Mouse (Mus musculus): ENCODE results near the gene Grik4.

Gene Grik4

GRCm38 (mm10) chr9:42859959-42860794 lies 84.1 kb downstream of the Grik4 start:
- no peak for DNase-seq (ENCODE audit: low spot score in 2 of 2)

DNA sequence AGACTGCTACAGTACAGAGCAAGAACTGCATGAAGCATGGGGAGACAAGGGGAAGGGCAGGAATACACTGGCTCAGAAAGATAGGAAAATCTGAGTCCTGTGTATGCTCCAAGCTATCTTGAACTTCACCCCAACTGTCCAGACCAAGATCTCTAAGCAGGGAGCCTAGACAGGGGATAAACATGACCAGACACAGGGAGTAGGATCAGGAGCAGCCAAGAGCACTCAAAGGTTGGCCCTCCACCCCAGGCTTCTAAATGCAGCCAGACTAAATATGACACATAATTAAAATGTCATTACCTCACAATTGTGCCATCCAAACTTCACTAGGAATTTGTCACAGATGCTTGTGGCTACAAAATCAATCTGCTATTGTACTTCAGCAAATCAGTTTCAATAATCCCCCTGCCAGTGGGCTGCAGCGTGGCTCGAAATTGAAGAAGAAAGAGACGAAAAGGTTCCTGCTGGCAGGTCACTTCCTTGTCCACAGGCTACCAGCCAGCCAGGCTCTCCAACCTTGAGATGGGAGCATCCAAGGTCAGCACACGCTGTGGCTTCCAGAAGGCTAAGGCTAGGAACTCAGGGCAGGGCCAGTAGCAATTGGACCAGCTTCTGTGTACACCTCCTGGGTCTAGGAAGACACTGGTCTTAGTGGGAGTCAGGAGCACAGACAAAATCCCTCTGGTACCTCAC lies 85.1 kb downstream of the Grik4 start:
- no peak for DNase-seq (ENCODE audit: low spot score in 2 of 2)

DNA sequence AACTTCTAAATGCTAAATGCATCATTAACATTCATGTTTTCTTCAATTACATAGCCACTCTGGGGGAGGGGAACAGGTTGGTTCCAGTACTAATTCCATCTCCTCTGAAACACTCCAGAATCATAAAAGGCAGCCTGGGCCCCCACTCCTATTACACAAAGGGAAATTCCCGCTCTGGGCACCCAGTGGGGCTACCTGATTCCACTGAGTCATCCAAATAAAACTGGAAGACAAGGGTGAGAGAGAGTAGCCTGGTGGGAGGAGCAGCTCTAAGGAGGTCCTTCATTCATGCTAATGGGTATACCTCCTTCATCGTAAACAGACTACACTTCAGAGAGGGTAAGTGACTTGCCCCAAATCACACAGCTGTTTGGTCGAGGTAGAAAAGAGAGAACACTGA lies 85.7 kb downstream of the Grik4 start:
- no peak for DNase-seq (ENCODE audit: low spot score in 2 of 2)

DNA sequence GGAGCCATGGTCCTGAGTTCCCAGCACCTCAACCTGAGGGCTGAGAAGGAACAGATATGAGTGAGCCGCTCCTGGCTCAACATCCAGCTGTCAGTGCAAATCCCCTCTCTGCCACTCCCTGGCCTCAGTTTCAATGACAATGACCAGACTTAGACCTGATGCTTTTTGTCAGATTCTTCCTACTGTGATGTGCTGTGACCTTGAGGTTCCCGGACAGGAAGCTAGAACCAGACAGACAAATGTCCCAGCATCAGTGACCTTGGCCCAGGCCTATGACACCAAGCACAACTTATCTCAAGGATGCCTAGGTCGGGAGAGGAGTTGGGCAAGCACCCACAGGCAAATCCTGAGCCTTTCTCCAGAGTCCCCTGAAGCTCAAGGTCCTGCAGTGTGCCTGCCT lies 86.5 kb downstream of the Grik4 start:
- DNase-seq (ENCODE audit: low spot score in 2 of 2): no peak

- no peak for DNase-seq (ENCODE audit: low spot score in 2 of 2)
Measured at GRCm38 (mm10) chr9:42853077-42853476, 91.2 kb downstream of the Grik4 start.

DNA sequence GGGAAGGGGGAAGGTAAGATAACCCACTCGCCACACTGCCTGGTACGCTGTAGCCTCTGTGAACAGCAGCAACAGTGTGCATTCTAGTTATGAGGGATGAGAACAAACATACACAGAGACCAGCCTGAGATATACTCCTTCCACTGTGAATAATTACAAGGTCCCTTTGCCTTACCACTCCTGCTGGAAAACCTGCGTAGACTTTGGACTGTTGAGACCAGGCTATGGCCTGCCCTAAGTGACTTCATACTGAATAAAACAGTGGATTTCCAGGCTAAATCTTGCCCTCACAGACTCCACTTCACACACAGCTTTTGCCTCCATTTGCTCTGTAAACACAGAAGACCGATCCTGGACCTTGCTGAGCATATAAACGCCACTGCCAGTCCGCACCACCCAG lies 94.2 kb downstream of the Grik4 start:
- DNase-seq (ENCODE audit: low spot score in 2 of 2): no peak

DNA sequence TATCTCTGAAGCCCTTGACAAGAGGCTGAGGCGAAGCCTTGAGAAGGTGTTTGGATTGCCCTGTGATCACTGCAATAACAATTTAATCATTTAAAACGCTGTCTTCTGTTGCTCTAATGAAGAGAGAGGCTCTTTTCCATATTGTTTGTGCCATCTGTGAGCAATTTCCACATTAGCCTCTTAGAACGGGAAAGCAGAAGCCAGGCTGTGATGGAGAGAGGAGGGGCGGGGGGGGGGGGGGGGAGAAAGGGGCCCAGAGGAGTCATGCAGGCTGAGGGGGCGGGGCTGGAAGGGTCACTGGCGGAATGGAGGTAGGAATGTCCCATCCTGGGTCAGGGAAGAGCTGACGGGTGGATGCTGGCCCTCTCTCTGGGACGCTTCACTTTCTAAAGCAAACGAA lies 96.2 kb downstream of the Grik4 start:
- DNase-seq (ENCODE audit: low spot score in 2 of 2): no peak

GRCm38 (mm10) chr9:42846676-42847425 lies 97.4 kb downstream of the Grik4 start:
- no peak for DNase-seq (ENCODE audit: low spot score in 2 of 2)

DNA sequence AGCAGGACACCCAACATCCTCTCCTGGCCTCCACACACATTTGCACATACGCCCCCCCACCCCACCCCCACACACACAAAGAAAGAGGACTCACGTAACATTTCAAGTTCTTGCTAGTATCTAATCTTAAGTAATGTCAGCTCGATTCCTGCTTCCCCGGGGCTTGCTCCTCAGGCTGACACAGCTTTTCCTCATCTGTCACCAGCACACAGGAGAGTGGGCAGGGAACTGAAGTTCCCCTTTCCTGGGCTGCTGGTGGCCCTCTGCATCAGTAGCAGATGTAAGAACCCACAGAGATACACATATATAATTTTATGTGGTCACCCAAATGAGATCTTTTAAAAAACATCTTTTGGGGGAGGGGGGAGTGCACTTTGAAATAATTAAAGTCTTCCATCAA lies 98.2 kb downstream of the Grik4 start:
- no peak for DNase-seq (ENCODE audit: low spot score in 2 of 2)

GRCm38 (mm10) chr9:42844301-42844700 lies 100.0 kb downstream of the Grik4 start:
- no peak for DNase-seq (ENCODE audit: low spot score in 2 of 2)

DNA sequence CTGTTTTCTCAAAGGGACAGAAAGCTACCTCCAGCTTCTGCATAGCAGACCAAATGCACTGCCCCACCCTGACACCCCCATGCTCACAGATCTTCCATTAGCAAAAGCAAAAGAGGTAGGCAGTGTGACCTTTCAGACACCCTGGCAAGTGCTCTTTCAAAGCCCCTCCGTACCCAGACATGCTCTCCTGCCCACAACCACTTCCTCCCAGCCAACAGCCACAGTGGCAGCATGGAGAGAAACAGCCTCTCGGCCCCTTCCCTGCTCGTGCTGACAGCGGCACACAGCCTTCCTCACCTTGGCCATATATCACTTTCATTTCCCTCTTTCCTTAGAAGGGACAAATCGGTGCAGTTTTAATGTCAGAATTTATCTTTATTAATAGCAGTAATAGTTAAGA lies 106.0 kb downstream of the Grik4 start:
- DNase-seq (ENCODE audit: low spot score in 2 of 2): peak in 1 of 2 experiments; percentile 10

- DNase-seq (ENCODE audit: low spot score in 2 of 2): no peak
Measured at GRCm38 (mm10) chr9:42837498-42837897, 106.8 kb downstream of the Grik4 start.

DNA sequence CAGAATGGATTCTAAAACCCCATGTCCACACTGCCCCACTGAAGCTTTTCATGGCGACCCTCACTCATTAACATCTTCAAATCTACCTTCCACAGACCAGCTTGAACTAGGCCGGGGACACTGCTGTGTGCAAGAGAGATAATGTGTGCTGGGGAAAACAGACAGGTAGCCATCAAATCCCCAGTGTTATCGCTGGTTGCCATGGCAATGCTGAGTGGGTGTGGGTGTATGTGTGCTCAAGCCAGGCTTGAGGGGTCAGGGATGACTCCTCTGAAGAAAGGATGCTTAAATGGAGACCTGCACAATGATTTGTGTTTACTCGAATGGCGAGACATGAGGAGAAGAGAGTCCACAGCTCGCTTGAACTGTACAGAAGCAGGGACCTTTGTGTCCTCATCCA lies 112.7 kb downstream of the Grik4 start:
- no peak for DNase-seq (ENCODE audit: low spot score in 2 of 2)

GRCm38 (mm10) chr9:42819247-42819646 lies 125.0 kb downstream of the Grik4 start:
- no peak for DNase-seq (ENCODE audit: low spot score in 2 of 2)

DNA sequence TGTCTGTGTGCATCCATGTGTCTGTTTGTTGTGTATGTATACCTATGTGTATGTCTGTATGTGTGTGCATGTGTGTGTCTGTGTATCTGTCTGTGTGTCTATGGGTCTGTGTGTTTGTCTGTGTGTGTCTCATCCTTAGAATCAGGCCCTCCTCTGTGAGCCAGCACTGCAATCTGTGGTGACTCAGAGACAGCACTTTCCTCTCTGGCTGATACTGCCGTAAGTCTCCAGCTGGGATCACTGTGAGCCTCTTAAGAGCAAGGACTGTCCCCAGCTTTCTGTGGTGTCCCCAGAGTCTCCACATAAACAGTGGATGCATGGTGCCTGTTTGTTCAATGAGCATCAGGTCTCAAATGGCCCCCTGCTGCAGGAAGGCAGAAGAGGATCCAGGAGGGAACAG lies 127.5 kb downstream of the Grik4 start:
- DNase-seq (ENCODE audit: low spot score in 2 of 2): no peak

- DNase-seq (ENCODE audit: low spot score in 2 of 2): no peak
Measured at GRCm38 (mm10) chr9:42809146-42809545, 135.1 kb downstream of the Grik4 start.

DNA sequence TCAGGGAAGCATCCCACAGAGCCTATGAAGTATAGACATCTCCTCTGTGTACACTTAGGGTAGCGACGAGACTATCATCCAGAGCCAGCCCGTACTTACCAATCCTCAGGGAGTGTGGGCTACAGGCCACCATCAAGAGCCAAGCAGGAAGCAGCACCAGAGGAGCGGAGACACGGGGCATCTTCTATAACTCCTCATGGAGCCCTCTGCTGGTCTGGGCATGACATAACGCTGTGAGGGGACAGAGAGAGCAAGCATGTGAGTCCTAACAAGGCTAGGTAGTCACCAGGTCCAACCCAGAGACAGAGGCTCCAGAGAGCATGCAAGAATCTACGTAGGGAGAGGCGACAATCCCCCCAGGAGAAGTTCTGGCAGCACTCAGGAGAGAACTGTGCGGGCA lies 135.9 kb downstream of the Grik4 start:
- no peak for DNase-seq (ENCODE audit: low spot score in 2 of 2)

GRCm38 (mm10) chr9:42803061-42803491 lies 141.2 kb downstream of the Grik4 start:
- no peak for DNase-seq (ENCODE audit: low spot score in 2 of 2)

- DNase-seq (ENCODE audit: low spot score in 2 of 2): no peak
Measured at GRCm38 (mm10) chr9:42801929-42802328, 142.4 kb downstream of the Grik4 start.

DNA sequence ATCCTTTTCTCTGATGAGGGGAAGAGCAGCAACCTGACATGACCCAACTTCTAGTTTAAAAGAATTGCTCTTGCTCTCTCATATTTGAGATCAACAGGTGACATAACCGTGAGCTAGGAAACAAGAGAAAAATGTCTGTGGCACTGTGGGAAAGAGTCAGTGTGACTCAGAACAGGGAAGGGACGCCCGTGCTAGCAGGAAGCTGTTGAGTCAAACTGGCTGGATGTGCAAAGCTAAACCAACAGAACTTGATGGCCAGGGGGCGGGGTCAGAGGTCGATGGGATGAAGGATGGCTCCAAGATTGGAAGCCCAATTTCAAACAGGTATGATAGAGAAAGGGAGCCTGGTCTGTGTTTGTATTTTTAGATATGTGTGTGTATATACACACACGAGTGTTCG lies 144.2 kb downstream of the Grik4 start:
- DNase-seq (ENCODE audit: low spot score in 2 of 2): no peak

DNA sequence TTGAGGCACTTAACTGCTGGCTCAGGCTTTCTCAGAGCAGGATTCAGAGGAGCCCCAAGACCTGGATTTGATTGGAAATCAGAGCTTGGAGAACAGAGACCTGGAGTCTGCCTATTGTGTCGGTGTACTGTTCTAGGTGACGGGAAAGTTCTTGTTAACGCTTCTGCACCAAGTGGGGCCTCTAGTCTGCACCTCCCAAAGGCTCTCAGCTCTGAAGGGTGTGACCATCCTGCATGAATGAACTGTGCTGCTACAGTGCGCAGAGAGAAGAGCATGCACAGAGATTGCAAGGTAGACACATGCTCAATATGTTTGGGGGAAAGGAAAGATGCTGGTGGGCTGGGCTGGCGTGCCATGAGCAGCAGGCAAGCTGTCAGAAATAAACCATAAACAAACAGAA lies 144.6 kb downstream of the Grik4 start:
- DNase-seq (ENCODE audit: low spot score in 2 of 2): no peak

DNA sequence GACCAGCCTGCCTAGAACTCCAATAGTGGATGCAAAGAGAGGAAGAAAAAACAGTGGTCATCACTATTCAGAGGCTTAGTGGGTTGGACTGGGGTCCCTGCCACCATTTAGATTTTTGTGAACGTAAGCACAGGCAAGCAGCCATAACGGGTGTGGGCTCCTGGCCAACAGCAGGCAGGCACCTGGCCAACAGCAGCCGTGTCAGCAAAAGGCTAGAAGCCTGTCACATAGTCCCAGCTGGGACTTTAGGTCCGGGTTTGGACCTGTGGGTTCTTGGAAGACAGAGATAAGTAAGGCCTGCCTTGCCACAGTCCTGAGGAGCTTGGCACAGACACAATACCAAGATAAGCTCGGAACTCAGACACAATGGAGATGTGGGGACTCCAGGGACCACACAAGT lies 145.1 kb downstream of the Grik4 start:
- no peak for DNase-seq (ENCODE audit: low spot score in 2 of 2)

DNA sequence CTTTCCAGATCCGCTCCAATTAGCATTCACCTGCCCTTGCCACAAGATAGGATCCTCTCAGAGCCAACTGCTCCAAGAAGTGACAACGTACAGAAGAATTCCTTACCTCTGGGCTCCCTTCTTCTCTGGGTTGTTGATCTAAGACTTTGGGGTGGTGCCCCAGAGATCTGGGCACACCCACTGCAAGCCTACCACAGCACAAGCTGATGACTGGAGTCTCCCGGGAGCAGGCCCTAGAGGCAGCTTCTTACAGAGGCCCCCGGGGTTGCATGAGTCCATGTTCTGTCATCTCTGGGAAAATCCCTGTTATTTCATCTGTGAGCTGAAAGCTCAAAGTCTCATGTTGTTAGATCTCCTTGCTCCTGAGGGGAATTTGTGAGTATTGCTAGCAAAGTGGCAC lies 146.0 kb downstream of the Grik4 start:
- no peak for DNase-seq (ENCODE audit: low spot score in 2 of 2)

Measured in spleen, postnatal 14 days (tissue).